Mouse (Mus musculus): ENCODE measurements around the gene Spred1. TPM values are rescaled to one million over a fixed set of nuclear protein-coding genes. Genes with fewer than 3 reads are reported as not detected.

Spred1 gene
- polyA plus RNA-seq, 1 experiment = 53.5 TPM

DNA sequence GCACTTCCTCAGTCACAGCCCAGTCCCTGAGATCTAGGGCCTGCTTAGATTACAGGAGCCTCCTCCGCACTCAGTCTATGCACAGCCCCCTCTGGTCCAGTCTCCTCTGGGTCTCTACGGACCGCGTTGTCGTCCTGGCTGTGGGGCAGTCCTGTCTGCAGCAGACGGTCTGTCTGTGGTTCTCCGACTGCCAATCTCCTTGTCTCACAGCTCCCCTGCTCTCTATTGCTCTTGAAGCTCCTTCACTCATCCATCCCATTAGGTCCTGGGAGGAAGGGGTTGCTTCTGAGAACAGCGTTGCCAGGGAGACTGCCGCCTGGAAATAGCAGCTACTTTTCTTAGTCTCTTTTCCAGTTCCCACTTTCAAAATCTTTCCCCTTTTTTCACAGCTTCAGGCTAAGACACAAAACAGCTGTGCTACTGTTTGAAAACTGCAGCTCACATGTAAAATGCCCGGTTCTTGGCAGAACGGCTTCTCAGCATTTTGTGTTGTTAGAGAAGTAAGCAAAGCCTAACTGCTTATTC is 107.5 kb downstream of the Spred1 start:
- H3K4me1 ChIP-seq (ENCODE audit: control insufficient read depth, insufficient read depth, low read length) = peaks cover 5% of the 10 kb centered on the region
- no peak overlapping the region for H3K4me3 ChIP-seq (ENCODE audit: insufficient read depth, low read length)
- no peak for TF ChIP-seq CTCF (IDR thresholded peaks at IDR 0.05; ENCODE audit: extremely low read depth, insufficient read depth, low read length)
- TF ChIP-seq POLR2A (IDR thresholded peaks at IDR 0.05; ENCODE audit: extremely low read depth, insufficient read depth, low read length) = no peak
- peak overlapping the region; percentile 45; the same call in 1 of the 2 replicates for H3K27ac ChIP-seq (ENCODE audit: insufficient read depth, low read length)

DNA sequence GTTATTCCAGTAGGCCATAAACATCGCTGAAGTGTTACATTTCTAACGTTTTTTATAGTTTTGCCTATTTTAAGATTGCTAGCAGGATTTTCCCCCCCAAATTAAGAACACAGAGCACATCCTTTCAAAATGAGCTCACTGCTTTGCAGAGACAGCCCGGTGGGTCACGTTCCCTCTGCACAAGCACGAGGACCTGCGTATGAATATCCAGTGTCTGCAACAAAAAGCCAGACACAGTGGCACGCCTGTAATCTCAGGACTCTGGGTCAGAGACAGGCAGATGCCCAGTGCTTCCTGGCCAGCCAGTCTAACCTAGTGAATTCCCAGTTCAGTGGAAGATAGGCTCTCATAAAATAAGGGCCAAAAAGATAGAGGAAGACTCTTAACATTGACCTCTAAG is 109.1 kb downstream of the Spred1 start:
- H3K27ac ChIP-seq (ENCODE audit: insufficient read depth, low read length) = no peak overlapping the region
- TF ChIP-seq CTCF (IDR thresholded peaks at IDR 0.05; ENCODE audit: extremely low read depth, insufficient read depth, low read length) (no peak), POLR2A (IDR thresholded peaks at IDR 0.05; ENCODE audit: extremely low read depth, insufficient read depth, low read length) (no peak)
- peaks cover 5% of the 10 kb centered on the region for H3K4me1 ChIP-seq (ENCODE audit: control insufficient read depth, insufficient read depth, low read length)
- no peak overlapping the region for H3K4me3 ChIP-seq (ENCODE audit: insufficient read depth, low read length)

- no peak overlapping the region for H3K27ac ChIP-seq (ENCODE audit: insufficient read depth, low read length)
- H3K4me1 ChIP-seq (ENCODE audit: control insufficient read depth, insufficient read depth, low read length) = peaks cover 5% of the 10 kb centered on the region
- H3K4me3 ChIP-seq (ENCODE audit: insufficient read depth, low read length) = peak overlapping the region; percentile 6; the same call in 1 of the 2 replicates
- no peak for TF ChIP-seq POLR2A (IDR thresholded peaks at IDR 0.05; ENCODE audit: extremely low read depth, insufficient read depth, low read length)
- peak; percentile 89 for TF ChIP-seq CTCF (IDR thresholded peaks at IDR 0.05; ENCODE audit: extremely low read depth, insufficient read depth, low read length)
Measured at GRCm38 (mm10) chr2:117231257-117231656, 110.1 kb downstream of the Spred1 start.

Other genes with a start within 250 kb of the Spred1 start
- gene Tmco5, start 242.7 kb upstream of the Spred1 start, polyA plus RNA-seq (2012; rRNA removed) = 2.8 and 3.6 TPM in 2 replicates
- 34.3 and 36.0 TPM in 2 replicates for gene Fam98b, start 128.4 kb downstream of the Spred1 start, polyA plus RNA-seq (2012; rRNA removed)
- gene Rasgrp1, start 221.6 kb downstream of the Spred1 start, polyA plus RNA-seq (2012; rRNA removed) = 194 and 204 TPM in 2 replicates